Mouse (Mus musculus): ENCODE results near the gene Susd6.

Gene Susd6

GRCm38 (mm10) chr12:80838787-80839186 lies 48.5 kb downstream of the Susd6 start:
- DNase-seq (ENCODE audit: low spot score): no peak

- no peak for DNase-seq (ENCODE audit: low spot score)
Observed at GRCm38 (mm10) chr12:80839631-80840030, 49.3 kb downstream of the Susd6 start.

- no peak for DNase-seq (ENCODE audit: low spot score)
Observed at GRCm38 (mm10) chr12:80841618-80842017, 51.3 kb downstream of the Susd6 start.

- no peak for DNase-seq (ENCODE audit: low spot score)
Observed at GRCm38 (mm10) chr12:80842609-80843008, 52.3 kb downstream of the Susd6 start.

- no peak for DNase-seq (ENCODE audit: low spot score)
Observed at GRCm38 (mm10) chr12:80843236-80843635, 52.9 kb downstream of the Susd6 start.

- DNase-seq (ENCODE audit: low spot score): no peak
Observed at GRCm38 (mm10) chr12:80843651-80844444, 53.5 kb downstream of the Susd6 start.

GRCm38 (mm10) chr12:80845901-80846300 lies 55.6 kb downstream of the Susd6 start:
- no peak for DNase-seq (ENCODE audit: low spot score)

- DNase-seq (ENCODE audit: low spot score): no peak
Observed at GRCm38 (mm10) chr12:80846861-80847268, 56.6 kb downstream of the Susd6 start.

GRCm38 (mm10) chr12:80852001-80852400 lies 61.7 kb downstream of the Susd6 start:
- DNase-seq (ENCODE audit: low spot score): no peak

- no peak for DNase-seq (ENCODE audit: low spot score)
Observed at GRCm38 (mm10) chr12:80853737-80854136, 63.4 kb downstream of the Susd6 start.

- no peak for DNase-seq (ENCODE audit: low spot score)
Observed at GRCm38 (mm10) chr12:80854671-80855070, 64.4 kb downstream of the Susd6 start.

GRCm38 (mm10) chr12:80855100-80855499 lies 64.8 kb downstream of the Susd6 start:
- no peak for DNase-seq (ENCODE audit: low spot score)

- DNase-seq (ENCODE audit: low spot score): no peak
Observed at GRCm38 (mm10) chr12:80855581-80855980, 65.3 kb downstream of the Susd6 start.

GRCm38 (mm10) chr12:80857636-80858293 lies 67.5 kb downstream of the Susd6 start:
- DNase-seq (ENCODE audit: low spot score): no peak

- no peak for DNase-seq (ENCODE audit: low spot score)
Observed at GRCm38 (mm10) chr12:80858307-80858706, 68.0 kb downstream of the Susd6 start.

- DNase-seq (ENCODE audit: low spot score): no peak
Observed at GRCm38 (mm10) chr12:80861916-80862315, 71.6 kb downstream of the Susd6 start.

GRCm38 (mm10) chr12:80863370-80863769 lies 73.1 kb downstream of the Susd6 start:
- no peak for DNase-seq (ENCODE audit: low spot score)

- DNase-seq (ENCODE audit: low spot score): no peak
Observed at GRCm38 (mm10) chr12:80865175-80865574, 74.9 kb downstream of the Susd6 start.

- no peak for DNase-seq (ENCODE audit: low spot score)
Observed at GRCm38 (mm10) chr12:80866023-80866422, 75.7 kb downstream of the Susd6 start.

- no peak for DNase-seq (ENCODE audit: low spot score)
Observed at GRCm38 (mm10) chr12:80867083-80867482, 76.8 kb downstream of the Susd6 start.

GRCm38 (mm10) chr12:80868401-80868800 lies 78.1 kb downstream of the Susd6 start:
- no peak for DNase-seq (ENCODE audit: low spot score)

GRCm38 (mm10) chr12:80877215-80878092 lies 87.1 kb downstream of the Susd6 start:
- DNase-seq (ENCODE audit: low spot score): no peak

- DNase-seq (ENCODE audit: low spot score): no peak
Observed at GRCm38 (mm10) chr12:80878093-80878430, 87.8 kb downstream of the Susd6 start.
